Mouse (Mus musculus) lung, postnatal 0 days (tissue): ENCODE results near the gene 2900011O08Rik.

Source experiments
- CTCF ChIP-seq: IDR thresholded peaks from 2 replicates; pipeline ENCODE4 v1.5.1; 2016; ENCODE audit warnings: antibody characterized with exemption, mild to moderate bottlenecking
- EP300 ChIP-seq: IDR thresholded peaks from 2 replicates; pipeline ENCODE4 v1.6.1; 2016; ENCODE audit warnings: antibody characterized with exemption, mild to moderate bottlenecking, control low read depth

DNA sequence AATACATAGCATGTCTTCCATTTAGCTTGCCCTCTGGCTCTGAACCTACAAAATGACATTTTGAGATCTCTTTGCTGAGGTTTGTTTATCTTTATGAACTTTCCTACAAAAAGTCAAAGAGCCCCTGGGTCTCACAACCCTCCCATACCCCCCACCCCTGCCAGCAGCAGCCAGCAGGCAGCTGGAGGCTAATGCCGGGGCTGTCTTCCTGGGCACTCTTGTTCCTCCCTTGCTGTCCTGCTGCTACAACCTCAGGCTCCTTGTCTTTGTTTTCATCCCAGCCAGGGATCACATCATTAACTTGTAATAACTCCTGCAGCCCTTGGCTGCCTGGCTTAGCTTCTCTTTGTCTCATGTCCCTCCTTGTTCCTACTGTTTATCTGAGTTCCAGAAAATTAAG is 68.9 kb downstream of the 2900011O08Rik start:
- TF ChIP-seq CTCF (no peak), EP300 (no peak)
